Mouse (Mus musculus): ENCODE results near the gene Pla2g2c.

Pla2g2c gene

DNA sequence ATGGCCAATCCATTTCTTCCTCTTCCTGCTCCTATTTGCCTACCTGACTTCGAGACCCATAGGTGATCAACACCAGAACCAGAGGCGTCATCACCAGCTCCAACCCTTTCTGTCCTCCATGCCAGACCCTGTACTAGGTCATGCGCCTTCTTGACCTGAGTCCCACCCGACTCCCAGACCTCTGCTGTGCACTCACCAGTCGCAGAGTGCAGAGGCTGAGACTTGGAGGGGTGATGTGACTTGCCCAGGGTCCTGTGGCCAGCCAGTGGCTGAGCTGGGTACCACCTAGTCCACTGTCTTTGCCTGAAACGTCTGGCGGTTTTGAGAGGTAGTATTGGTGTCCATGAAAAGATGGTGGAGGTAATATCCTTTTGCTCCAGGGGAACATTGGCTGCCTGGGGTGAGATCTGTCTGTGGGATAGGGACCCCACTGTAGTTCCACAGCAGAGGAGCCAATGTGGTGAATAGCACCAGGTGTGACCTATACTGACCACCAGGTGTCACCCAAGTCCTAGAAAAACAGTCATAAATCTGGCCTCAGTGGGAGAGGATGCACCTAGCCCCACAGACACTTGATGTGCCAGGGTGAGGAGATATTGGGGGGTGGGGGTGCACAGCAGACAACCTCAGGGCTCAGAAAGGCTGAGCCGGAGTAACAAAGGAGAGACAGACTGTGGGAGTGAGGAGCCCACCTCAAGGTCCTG lies 23.9 kb downstream of the Pla2g2c start:
- no peak for DNase-seq (ENCODE audit: low spot score in 2 of 2)

- no peak for DNase-seq (ENCODE audit: low spot score in 2 of 2)
Observed at GRCm38 (mm10) chr4:138752603-138753002, 28.0 kb downstream of the Pla2g2c start.

DNA sequence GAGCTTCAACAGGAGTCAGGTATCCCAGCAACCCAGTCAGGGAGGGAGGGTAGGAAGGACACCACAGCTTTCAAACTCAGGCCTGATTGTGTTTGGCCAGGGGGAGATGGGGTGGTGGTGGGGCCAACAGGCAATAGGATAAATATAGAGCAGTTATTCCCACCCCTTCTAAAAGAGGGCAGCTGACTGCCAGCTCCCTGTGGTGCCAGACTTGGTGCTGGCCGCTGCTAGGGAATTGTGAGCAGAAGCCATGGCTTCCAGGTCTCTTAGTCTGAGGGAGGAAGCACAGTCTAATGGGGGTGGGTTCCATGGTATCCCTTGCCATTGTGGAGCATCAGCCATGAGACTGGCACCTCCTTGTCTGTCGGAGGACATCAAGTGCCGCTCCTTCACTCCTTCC lies 29.0 kb downstream of the Pla2g2c start:
- DNase-seq (ENCODE audit: low spot score in 2 of 2), result no peak

DNA sequence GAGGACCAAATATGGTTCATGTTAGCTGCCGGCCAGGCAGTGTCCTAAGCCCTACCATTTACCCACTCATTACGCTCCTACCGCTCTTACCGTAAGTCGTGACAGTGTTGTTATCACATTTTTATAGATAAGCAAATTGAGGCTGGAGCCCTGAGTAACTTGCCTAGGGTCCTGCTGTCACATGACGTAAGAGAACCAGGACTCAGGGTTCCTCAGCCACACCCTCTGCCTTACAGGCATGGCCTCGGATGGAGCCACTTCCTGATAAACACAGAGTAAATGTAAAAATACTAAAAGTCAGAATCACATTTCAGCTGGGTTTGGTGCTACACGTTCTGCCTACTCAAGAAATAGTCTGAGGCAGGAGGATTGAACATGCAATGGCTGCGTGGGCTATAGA lies 29.8 kb downstream of the Pla2g2c start:
- DNase-seq (ENCODE audit: low spot score in 2 of 2), result no peak

GRCm38 (mm10) chr4:138755439-138755838 lies 30.8 kb downstream of the Pla2g2c start:
- no peak for DNase-seq (ENCODE audit: low spot score in 2 of 2)

- DNase-seq (ENCODE audit: low spot score in 2 of 2), result no peak
Observed at GRCm38 (mm10) chr4:138755983-138756382, 31.4 kb downstream of the Pla2g2c start.

DNA sequence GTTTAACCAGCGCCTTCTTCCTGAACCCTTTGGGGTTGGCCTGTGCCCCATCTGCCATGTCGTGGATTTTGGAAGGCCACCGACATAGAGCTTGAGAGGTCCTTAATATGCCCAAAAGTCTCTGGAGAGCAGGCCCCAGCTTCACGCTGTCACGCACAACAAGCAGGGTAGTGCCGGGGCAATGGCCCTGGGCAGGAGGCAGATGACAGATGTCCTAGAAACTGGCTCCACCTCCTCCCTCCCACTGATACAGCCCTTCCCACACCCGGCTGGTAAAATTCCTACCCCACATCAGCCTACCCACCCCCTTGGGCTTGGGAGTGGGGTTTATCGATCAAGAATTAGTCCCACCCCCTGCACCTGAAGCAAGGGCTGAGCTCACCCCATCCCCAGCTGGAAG lies 32.8 kb downstream of the Pla2g2c start, which contains the start of gene Pla2g2f:
Pla2g2f (minus strand) TSS at position 211 of the 400 bp plus-strand sequence.
- no peak for DNase-seq (ENCODE audit: low spot score in 2 of 2)

DNA sequence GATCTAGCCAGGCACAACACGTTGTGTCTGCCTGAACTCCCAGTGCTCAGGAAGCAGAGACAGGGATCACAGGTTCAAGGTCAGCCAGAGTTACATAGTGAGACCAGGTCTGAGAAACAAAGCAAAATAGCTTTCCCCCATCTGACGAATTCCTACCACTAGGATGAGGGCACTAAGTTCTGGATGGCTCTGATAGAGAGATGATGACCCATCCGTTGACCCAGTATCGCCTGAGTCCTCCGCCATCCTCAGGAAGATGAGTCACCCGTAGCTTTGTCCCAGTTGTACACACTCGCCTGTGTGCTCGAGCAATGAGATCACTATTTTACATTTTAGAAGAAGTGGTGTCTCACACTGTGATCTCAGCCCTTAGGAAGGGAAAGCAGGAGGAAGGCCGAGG lies 37.7 kb downstream of the Pla2g2c start:
- DNase-seq (ENCODE audit: low spot score in 2 of 2), result no peak

DNA sequence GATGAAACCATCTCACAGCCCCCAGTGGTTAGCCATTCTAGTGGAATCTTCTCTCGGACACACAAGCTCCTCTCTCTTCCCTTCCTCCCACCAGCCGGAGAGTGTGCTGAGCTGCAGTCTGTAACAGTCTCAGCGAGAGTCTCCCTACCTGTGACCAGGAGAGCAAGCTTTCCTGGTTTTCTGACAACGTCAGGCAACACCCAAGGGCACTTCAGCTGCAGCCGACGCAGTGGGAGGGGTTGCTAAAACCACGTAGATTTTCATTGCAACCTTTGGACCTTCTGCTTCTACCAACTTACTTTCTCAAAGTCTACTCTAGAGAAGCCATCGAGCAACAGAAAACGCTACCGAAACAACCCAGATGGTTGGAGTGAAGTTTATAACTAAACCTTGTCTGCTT lies 47.4 kb downstream of the Pla2g2c start:
- DNase-seq (ENCODE audit: low spot score in 2 of 2), result no peak

GRCm38 (mm10) chr4:138772386-138772785 lies 47.8 kb downstream of the Pla2g2c start:
- no peak for DNase-seq (ENCODE audit: low spot score in 2 of 2)

- no peak for DNase-seq (ENCODE audit: low spot score in 2 of 2)
Observed at GRCm38 (mm10) chr4:138775435-138775834, 50.8 kb downstream of the Pla2g2c start, which contains the start of gene Pla2g2d. Pla2g2d (plus strand) TSS chr4:138775735.

DNA sequence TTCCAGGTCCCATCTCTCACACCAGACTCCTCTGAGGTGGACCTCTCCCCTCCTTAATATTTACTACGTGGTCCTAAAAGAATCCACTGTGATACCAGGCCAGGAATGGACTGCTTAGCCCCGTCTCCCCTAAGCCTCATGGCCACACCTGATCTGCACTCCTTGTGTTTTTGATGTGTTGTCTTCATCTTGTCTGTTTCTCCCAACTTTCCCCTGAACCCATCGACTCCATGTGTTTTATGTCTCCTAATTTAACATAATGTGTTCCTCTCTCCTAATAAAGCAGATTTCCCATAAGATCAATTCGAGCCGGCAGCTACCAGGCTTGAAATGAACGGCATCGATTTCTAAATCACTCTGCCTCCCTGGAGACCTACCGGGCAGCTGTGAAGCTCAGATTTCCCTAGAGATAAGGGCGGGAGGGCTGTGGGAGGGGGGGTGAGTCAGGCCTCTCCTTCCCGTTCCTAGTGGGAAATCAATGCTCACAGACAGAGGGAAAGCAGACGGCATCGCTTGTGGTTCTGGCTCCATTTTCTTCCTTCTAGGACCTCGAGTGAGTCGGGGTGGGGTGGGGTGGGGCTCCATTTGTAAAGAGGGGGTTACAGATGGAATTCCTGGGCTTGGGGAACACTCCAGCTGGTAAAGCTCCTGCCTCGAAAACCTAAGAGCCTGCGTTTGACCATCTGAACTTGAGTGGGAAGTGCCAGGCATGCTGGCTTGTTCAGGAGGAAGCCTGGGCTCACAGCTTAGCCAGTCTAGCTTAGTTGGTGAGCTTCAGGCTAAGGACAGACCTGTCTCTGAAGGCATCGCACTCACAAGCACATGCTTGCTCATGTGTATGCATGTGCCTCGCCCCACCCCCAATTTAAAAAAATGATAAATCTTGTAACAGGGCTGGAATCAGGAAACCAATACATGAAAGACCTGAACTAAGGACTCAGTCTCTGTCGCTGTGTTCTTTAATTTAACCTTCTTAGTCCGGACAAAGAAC lies 53.1 kb downstream of the Pla2g2c start:
- DNase-seq (ENCODE audit: low spot score in 2 of 2), result no peak

DNA sequence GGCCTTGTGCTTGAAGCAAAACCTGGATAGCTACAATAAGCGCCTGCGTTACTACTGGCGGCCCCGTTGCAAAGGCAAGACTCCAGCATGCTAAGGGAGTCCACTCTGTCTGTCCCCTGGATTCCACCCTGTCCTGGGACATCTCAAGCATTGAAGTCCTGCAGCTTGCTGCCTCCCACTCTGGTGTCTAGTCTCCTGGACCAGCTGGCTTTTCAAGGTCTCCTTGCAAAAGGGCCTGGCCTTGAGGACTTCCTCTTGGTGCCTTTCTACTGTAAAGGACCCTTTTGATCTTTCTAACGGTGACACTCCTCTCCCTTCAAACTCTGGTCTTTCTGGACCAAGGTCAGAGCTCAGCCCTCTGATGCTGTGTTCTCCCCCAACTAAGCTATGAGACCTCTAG lies 55.7 kb downstream of the Pla2g2c start:
- no peak for DNase-seq (ENCODE audit: low spot score in 2 of 2)

GRCm38 (mm10) chr4:138782098-138782497 lies 57.5 kb downstream of the Pla2g2c start:
- DNase-seq (ENCODE audit: low spot score in 2 of 2), result no peak

GRCm38 (mm10) chr4:138785721-138786120 lies 61.1 kb downstream of the Pla2g2c start:
- no peak for DNase-seq (ENCODE audit: low spot score in 2 of 2)

- no peak for DNase-seq (ENCODE audit: low spot score in 2 of 2)
Observed at GRCm38 (mm10) chr4:138786141-138786540, 61.5 kb downstream of the Pla2g2c start.

DNA sequence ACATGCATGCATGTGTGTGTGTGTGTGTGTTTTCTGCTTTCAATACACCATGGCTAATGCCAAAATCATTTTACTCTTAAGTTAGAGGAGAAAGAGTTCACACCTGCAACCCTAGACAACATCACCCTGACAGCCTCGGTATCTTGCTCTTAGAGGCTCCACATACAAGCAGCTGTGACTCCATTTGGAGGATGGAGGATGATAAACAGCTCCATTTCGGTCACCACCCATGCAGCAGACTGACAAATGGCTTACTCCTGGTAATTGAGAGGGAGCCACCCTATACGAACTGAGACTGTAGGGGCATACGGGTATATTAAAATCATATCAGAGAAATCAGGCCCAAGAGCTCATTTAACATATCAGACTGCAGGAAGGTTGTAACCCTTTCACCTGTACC lies 63.8 kb downstream of the Pla2g2c start:
- no peak for DNase-seq (ENCODE audit: low spot score in 2 of 2)

GRCm38 (mm10) chr4:138791452-138791851 lies 66.9 kb downstream of the Pla2g2c start:
- DNase-seq (ENCODE audit: low spot score in 2 of 2), result no peak

- DNase-seq (ENCODE audit: low spot score in 2 of 2), result no peak
Observed at GRCm38 (mm10) chr4:138792599-138792998, 68.0 kb downstream of the Pla2g2c start.

GRCm38 (mm10) chr4:138793276-138793675 lies 68.7 kb downstream of the Pla2g2c start:
- peak in 1 of 2 experiments; percentile 19 for DNase-seq (ENCODE audit: low spot score in 2 of 2)

DNA sequence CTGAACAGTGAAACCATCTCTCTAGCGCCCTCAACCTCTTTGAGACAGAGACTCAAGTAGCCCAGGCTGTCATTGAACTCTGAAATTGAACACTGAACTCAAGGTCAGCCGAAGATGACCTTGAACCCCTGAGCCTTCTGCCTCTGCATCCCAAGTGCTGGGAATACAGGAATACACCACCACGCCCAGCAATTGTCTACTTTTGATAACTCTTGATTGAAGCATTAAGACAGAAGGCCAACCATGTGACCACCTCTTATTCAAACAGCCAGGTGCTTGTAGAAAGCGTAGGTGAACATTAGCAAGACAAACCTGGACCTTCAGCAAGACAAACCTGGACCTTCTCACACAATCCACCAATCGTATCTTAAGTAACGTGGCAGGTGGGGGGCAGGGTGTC lies 69.8 kb downstream of the Pla2g2c start:
- DNase-seq (ENCODE audit: low spot score in 2 of 2), result no peak
